Mouse (Mus musculus) liver, embryonic 12.5 days (tissue): ENCODE data around the gene Slc22a12. TPM values are rescaled to one million over a fixed set of nuclear protein-coding genes. Genes with fewer than 3 reads are reported as not detected.

Experiments used
- ATAC-seq: fragments of 200-750 bp; cut with Nextera tagmentation; 2 replicates; pipeline ENCODE4 v1.8.0; 2017; ENCODE audit warnings: moderate number of reproducible peaks, mild to moderate bottlenecking, moderate library complexity
- H3K27ac ChIP-seq: fragments of 300-500 bp; sonication (generic); 2 replicates; pipeline ENCODE4 v1.5.1; 2016; ENCODE audit warnings: mild to moderate bottlenecking
- H3K27me3 ChIP-seq: fragments of 300-500 bp; sonication (generic); replicated peaks from 2 replicates; pipeline ENCODE4 v1.6.1; 2016; ENCODE audit warnings: mild to moderate bottlenecking, moderate library complexity
- H3K36me3 ChIP-seq: fragments of 300-500 bp; sonication (generic); 2 replicates; pipeline ENCODE4 v1.6.1; 2016; ENCODE audit warnings: mild to moderate bottlenecking, moderate library complexity
- H3K4me1 ChIP-seq: fragments of 300-500 bp; sonication (generic); 2 replicates; pipeline ENCODE4 v1.6.1; 2016
- H3K4me2 ChIP-seq: fragments of 300-500 bp; sonication (generic); 2 replicates; pipeline ENCODE4 v1.6.1; 2016; ENCODE audit warnings: mild to moderate bottlenecking, moderate library complexity
- H3K4me3 ChIP-seq: fragments of 300-500 bp; sonication (generic); 2 replicates; pipeline ENCODE4 v1.5.1; 2016; ENCODE audit warnings: mild to moderate bottlenecking, moderate library complexity
- H3K9ac ChIP-seq: fragments of 300-500 bp; sonication (generic); 2 replicates; pipeline ENCODE4 v1.6.1; 2016; ENCODE audit warnings: mild to moderate bottlenecking, moderate library complexity
- H3K9me3 ChIP-seq: fragments of 300-500 bp; sonication (generic); replicated peaks from 2 replicates; pipeline ENCODE4 v1.6.1; 2016; ENCODE audit warnings: mild to moderate bottlenecking, moderate library complexity
- WGBS: fragments of 180-500 bp; shearing (Covaris S2); methylation state at CpG from one replicate; pipeline ENCODE4 v1.1.7; 2016; ENCODE audit not compliant: insufficient replicate concordance; 5-methylcytosine and 5-hydroxymethylcytosine counted together
- polyA plus RNA-seq: library from polyadenylated mRNA; unstranded; fragments of >200 nt; fragmentation: Nextera tagmentation; extraction: Ambion mirVana; gene quantifications from 2 replicates; pipeline ENCODE4 v1.2.1, GENCODE M21; 2016

The Slc22a12 gene
- polyA plus RNA-seq, 1 experiment from 2014 or later = not detected

DNA sequence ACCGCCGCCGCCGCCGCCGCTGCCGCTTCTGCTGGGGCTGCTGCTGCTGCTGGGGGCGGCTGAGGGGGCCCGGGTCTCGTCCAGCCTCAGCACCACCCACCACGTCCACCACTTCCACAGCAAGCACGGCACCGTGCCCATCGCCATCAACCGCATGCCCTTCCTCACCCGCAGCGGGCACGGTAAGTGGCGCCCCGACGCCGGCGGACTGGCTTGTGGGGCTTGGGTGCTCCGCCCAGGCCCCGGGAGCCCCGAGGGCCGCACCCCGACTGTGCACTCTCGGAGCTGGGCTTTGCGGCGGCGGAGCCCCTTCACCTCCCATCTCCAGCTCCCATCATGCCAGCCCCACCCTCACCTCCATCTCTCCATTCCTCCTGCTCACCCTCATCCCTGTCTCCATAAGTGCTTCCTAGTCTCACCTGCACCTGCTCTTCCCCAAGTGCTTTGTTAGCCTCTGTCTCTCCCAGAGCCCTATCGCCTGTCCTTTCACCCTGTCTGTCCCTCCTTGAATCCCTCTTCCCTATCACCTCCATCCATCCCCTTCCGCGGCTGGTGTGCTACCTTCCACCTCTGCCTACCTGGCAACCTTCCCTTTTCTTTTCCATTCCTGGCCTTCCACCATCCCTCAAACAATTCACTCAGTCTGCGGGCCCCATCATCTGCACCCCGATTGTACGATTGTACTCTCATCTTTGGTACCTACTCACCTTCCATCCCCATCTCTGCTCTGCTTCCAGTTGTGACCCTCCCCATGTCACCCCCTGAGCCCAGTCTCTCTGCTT, 44.3 kb downstream of the Slc22a12 start:
- Histone ChIP-seq H3K36me3 (no peaks in the 10 kb centered on the region), H3K4me3 (peak overlapping the region; percentile 46), H3K27ac (no peak overlapping the region), H3K4me2 (peak overlapping the region; percentile 58), H3K4me1 (peaks cover 16% of the 10 kb centered on the region; the same call in 1 of the 2 replicates), H3K27me3 (peaks cover 100% of the 10 kb centered on the region), H3K9ac (no peak overlapping the region), H3K9me3 (no peaks in the 10 kb centered on the region)
- ATAC-seq = no peak
- WGBS = 5% methylated on average over 22 of the region's 38 CpGs

DNA sequence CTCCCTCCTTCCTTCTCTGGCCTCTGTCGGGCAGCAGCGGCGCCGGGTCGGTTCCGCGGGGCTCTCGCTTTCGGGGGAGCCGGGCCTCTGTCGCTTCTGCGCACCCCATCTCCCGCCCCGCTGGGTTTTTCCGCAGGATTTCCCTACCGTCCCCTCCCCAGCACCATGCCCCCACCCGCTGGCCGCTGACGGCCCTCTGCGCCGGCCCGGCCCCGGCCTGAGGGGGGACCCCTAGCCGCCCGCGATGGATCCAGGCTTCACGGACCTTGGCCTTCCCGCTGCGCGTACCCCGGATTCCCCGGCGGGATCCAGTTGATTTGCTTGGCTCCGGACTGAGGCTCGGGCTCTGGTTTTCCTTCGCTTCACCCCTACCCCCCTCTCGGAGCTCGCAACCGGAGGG, 45.0 kb downstream of the Slc22a12 start:
- Histone ChIP-seq H3K4me1 (peaks cover 16% of the 10 kb centered on the region; the same call in 1 of the 2 replicates), H3K36me3 (no peaks in the 10 kb centered on the region), H3K27me3 (peaks cover 100% of the 10 kb centered on the region), H3K9ac (0 out of 2 replicates have a peak overlapping the region, but pooled peaks have one; percentile 27), H3K27ac (no peak overlapping the region), H3K9me3 (no peaks in the 10 kb centered on the region), H3K4me3 (peak overlapping the region; percentile 46), H3K4me2 (peak overlapping the region; percentile 58)
- WGBS = 3% methylated on average over 39 of the region's 39 CpGs
- no peak for ATAC-seq

DNA sequence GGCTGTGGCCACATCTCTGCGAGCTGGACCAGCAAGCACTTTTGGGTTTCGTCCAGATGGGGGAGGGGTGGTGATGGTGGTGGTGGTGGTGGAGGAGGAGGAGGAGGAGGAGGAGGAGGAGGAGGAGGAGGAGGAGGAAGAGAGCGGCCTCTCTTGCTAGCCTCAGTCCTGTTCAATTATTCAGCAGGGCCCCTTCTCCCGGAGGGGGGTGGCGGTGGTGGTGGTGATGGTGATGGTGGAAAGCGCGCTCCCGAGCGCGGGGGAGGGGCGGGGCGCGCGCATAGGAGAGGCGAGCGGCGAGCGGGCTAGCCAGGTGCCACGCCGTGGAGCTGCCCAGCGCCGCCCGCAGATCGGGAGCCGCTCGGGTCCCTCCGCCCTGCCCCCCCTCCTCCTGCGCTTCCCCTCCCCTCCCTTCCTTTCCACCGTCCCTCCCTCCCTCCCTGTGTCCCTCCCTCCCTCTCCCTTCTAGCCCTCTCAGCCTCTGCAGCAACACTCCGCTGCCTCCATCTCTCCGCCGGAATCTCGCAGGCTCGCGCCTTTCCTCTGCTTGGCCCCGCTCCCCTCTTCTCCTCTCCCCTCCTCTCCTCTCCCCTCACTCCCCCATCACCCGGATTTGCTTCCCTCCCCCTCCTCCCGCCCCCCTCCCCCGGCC, 45.6 kb downstream of the Slc22a12 start:
- Histone ChIP-seq H3K9me3 (no peaks in the 10 kb centered on the region), H3K4me3 (peak overlapping the region; percentile 46), H3K4me1 (peaks cover 13% of the 10 kb centered on the region; the same call in 1 of the 2 replicates), H3K4me2 (peak overlapping the region; percentile 58), H3K9ac (no peak overlapping the region), H3K27ac (no peak overlapping the region), H3K27me3 (peaks cover 100% of the 10 kb centered on the region), H3K36me3 (no peaks in the 10 kb centered on the region)
- ATAC-seq = no peak
- 9% methylated on average over 14 of the region's 39 CpGs for WGBS

DNA sequence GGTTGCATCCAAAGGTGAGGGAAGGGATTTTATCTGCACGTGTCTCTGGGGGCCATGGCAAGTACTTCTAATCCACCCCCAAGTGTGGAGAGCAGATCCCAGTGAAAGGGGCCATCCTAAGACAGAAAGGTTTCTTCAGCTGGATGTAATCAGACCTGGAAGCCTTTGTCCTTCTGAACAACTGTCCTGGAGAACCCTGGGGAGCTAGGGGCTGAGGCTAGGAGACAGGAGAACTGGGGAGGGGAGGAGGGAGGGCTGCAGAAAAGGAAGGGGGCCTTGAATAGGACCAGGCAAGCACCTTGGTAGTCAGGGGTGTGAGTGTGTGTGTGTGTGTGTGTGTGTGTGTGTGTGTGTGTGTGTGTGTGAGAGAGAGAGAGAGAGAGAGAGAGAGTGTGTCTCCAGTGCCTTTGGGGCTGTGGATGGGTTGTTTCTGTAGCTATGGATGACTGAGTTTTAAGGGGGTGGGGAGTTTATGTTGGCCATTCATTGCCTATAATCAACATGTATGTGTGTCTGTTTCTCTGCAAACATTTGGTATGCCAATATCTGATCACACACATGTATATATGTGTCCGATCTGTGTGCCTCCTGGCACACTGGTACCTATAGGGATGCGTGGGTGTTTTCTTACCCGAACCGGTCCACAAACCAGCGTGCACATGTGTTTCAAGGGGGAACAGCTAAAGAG, 46.2 kb downstream of the Slc22a12 start:
- peak overlapping the region; percentile 46; the same call in 1 of the 2 replicates for H3K4me3 ChIP-seq
- no peaks in the 10 kb centered on the region for H3K36me3 ChIP-seq
- 0 out of 2 replicates have a peak, but pooled peaks cover 8% of the 10 kb centered on the region for H3K4me1 ChIP-seq
- WGBS = 12% methylated on average over 6 of the region's 6 CpGs
- no peak overlapping the region for H3K27ac ChIP-seq
- H3K9ac ChIP-seq = no peak overlapping the region
- no peaks in the 10 kb centered on the region for H3K9me3 ChIP-seq
- H3K27me3 ChIP-seq = peaks cover 100% of the 10 kb centered on the region
- H3K4me2 ChIP-seq = peak overlapping the region; percentile 58
- no peak for ATAC-seq

DNA sequence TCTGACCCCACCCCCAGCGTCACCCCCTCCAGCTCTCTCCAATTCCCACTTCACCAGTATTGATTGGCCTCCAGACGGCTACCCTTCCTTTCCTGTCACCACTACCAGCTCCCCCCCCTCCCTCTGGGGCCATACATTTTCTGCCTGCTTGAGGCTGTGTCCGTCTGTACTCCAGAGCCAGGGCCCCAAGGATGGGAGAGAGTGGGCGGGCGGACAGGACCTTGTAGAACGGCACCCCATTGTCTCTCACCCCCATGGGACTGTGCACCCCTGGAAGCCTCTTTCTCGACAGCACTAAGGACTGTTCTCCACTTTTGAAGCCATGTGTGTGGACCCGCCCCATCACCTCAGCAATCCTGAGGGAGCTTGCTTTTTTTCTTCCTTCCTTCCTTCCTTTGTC, 47.1 kb downstream of the Slc22a12 start:
- Histone ChIP-seq H3K9me3 (no peaks in the 10 kb centered on the region), H3K27me3 (peaks cover 100% of the 10 kb centered on the region), H3K4me2 (no peak overlapping the region), H3K9ac (no peak overlapping the region), H3K36me3 (no peaks in the 10 kb centered on the region), H3K27ac (no peak overlapping the region), H3K4me1 (0 out of 2 replicates have a peak, but pooled peaks cover 8% of the 10 kb centered on the region), H3K4me3 (no peak overlapping the region)
- WGBS = 22% methylated on average over 8 of the region's 8 CpGs
- ATAC-seq = no peak

DNA sequence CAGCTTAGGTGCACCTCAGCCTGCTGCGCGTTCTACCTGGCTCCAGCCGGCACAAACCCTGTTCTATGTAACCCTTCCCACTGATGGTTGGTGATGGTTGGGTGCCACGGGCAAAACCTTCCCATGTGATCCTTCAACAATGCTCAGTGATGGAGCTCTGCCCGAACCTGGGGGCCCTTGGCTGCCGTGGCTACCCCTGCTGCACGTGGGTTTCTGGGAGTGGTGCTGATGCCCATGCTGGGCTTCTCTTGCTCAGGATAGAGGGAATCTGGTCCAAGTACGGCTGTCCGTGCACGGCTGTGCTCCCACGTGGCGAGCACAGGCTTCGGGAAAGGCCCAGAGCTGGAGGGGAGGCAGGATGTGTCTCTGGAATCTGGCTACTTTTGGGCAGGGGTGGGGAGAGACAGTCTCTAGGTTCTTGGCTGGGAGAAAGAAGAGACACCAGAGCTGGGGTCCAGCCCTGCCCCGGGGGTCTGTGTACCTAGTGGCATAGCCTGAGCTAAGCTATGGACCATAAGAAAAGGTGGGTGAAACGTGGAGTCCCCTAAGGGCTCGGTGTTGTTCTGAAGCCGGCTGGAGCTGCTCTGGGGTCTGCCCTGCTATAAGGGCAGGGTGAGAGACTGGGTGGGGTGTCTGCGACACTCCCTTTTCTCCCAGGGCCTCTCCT, 48.2 kb downstream of the Slc22a12 start:
- Histone ChIP-seq H3K27ac (no peak overlapping the region), H3K9me3 (no peaks in the 10 kb centered on the region), H3K27me3 (peaks cover 100% of the 10 kb centered on the region), H3K4me2 (no peak overlapping the region), H3K36me3 (no peaks in the 10 kb centered on the region), H3K9ac (no peak overlapping the region), H3K4me3 (no peak overlapping the region), H3K4me1 (0 out of 2 replicates have a peak, but pooled peaks cover 8% of the 10 kb centered on the region)
- no peak for ATAC-seq
- WGBS = 43% methylated on average over 18 of the region's 18 CpGs

DNA sequence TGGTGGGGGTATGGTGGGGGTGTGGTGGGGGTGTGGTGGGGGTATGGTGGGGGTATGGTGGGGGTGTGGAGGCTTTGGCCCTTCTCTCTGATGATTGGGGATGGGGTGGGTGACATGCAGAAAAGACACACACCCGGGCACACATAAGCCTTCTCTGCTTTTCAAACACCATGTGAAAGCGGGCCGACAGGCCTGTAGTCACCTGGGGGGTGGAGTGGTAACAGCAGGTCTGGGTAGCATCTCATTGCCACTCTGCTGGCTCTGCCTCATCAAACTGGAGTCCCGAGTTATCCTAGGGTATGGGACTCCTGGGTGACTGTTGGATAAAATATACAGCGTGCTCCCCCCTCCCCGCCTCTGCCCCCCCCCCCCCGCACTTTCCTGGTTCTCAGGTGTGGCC, 48.8 kb downstream of the Slc22a12 start:
- Histone ChIP-seq H3K36me3 (no peaks in the 10 kb centered on the region), H3K27me3 (peaks cover 97% of the 10 kb centered on the region), H3K9ac (no peak overlapping the region), H3K4me3 (no peak overlapping the region), H3K4me2 (no peak overlapping the region), H3K9me3 (no peaks in the 10 kb centered on the region), H3K27ac (no peak overlapping the region), H3K4me1 (0 out of 2 replicates have a peak, but pooled peaks cover 8% of the 10 kb centered on the region)
- 36% methylated on average over 4 of the region's 7 CpGs for WGBS
- no peak for ATAC-seq

DNA sequence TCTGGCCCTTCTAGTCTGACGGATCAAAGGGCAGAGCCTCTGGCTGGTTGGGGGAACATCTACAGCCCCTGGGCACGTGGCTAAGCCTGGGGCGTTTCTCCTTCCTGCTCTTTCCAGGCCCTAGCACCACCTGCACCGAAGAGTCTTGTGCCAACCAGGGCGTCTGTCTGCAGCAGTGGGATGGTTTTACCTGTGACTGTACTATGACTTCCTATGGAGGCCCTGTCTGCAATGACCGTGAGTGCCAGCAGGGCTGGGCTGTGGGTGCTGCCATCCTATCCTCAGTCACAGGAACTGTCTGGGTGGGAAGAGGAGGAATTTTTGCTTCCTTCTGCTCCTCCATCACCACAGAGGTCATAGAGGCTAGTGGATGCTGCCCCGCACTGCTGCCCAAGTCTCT, 49.6 kb downstream of the Slc22a12 start:
- 61% methylated on average over 7 of the region's 7 CpGs for WGBS
- H3K9me3 ChIP-seq = no peaks in the 10 kb centered on the region
- H3K27me3 ChIP-seq = peaks cover 94% of the 10 kb centered on the region
- no peak overlapping the region for H3K4me2 ChIP-seq
- no peak for ATAC-seq
- no peak overlapping the region for H3K27ac ChIP-seq
- no peaks in the 10 kb centered on the region for H3K36me3 ChIP-seq
- H3K4me3 ChIP-seq = no peak overlapping the region
- H3K4me1 ChIP-seq = 0 out of 2 replicates have a peak, but pooled peaks cover 8% of the 10 kb centered on the region
- H3K9ac ChIP-seq = no peak overlapping the region

DNA sequence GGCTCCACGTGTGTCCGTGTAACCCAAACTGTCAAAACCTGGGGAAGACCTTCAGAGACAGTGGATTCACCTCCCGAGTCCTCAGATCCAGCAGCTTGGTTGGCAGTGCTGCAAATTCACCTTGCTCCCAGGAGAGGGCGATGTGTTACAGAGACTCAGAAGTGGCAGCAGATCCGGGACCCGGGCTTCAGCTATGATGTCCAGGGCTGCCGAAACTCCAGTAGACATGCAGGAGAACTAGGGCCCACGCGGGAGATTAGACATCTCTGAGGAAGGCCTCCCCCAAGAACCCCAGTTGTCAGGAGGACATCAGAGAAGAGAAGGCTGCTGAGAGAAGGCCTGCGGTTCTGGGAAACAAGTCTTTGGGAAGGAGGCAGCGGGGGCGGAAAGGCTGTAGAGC, 50.7 kb downstream of the Slc22a12 start:
- Histone ChIP-seq H3K36me3 (no peaks in the 10 kb centered on the region), H3K9me3 (no peaks in the 10 kb centered on the region), H3K4me3 (no peak overlapping the region), H3K27me3 (peaks cover 90% of the 10 kb centered on the region), H3K9ac (no peak overlapping the region), H3K27ac (no peak overlapping the region), H3K4me1 (0 out of 2 replicates have a peak, but pooled peaks cover under 1% of the 10 kb centered on the region), H3K4me2 (no peak overlapping the region)
- no peak for ATAC-seq
- WGBS = 19% methylated on average over 12 of the region's 12 CpGs

DNA sequence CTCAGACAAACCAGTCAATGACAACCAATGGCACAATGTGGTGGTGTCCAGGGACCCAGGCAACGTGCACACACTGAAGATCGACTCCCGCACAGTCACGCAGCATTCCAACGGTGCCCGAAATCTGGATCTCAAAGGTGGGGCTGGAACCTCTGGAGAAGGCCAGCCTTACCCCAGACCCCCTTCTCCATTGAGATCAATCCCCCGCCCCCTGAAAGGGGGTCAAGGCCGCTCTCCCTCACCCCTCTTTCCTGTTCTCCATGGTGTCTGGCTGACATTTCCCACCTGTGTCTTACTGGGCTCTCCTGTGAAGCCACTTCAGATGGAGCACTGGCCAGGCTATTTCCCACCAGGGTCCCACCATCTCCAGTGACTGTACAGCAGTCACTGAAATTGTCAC, 51.3 kb downstream of the Slc22a12 start:
- H3K27ac ChIP-seq = no peak overlapping the region
- H3K9ac ChIP-seq = no peak overlapping the region
- no peak for ATAC-seq
- H3K4me1 ChIP-seq = no peaks in the 10 kb centered on the region
- H3K4me2 ChIP-seq = no peak overlapping the region
- 66% methylated on average over 8 of the region's 8 CpGs for WGBS
- peaks cover 85% of the 10 kb centered on the region for H3K27me3 ChIP-seq
- no peaks in the 10 kb centered on the region for H3K36me3 ChIP-seq
- H3K4me3 ChIP-seq = no peak overlapping the region
- H3K9me3 ChIP-seq = no peaks in the 10 kb centered on the region

DNA sequence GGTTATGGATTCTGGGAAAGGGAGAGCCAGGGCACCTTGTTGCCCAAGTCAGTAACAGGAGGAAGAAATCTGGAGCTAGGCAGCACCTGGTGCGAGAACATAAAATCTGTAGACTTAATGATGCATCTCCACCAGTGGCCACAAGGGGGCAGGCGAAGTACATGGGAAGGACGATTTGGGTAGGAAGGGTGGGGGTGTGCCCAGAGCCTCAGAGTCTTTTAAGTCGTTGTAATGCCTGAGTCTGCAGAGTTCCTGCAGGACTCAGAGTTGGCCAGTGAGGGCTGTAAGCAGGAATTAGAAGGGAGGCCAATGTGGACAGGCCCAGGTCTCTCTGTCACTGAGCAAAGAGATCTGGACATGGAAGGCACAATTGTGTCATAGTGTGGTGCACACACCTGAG, 53.8 kb downstream of the Slc22a12 start:
- Histone ChIP-seq H3K4me3 (no peak overlapping the region), H3K4me2 (no peak overlapping the region), H3K9ac (no peak overlapping the region), H3K9me3 (no peaks in the 10 kb centered on the region), H3K4me1 (no peaks in the 10 kb centered on the region), H3K27me3 (peaks cover 69% of the 10 kb centered on the region), H3K27ac (no peak overlapping the region), H3K36me3 (no peaks in the 10 kb centered on the region)
- under 1% methylated on average over 4 of the region's 4 CpGs for WGBS
- ATAC-seq = no peak
